Mouse (Mus musculus) heart, postnatal 25 days (tissue): ENCODE measurements around the gene Mkln1. TPM values are rescaled to one million over a fixed set of nuclear protein-coding genes. Genes with fewer than 3 reads are reported as not detected.
A peak's percentile ranks its signal among the peaks of the same experiment; 100 is the strongest.

Source experiments
- DNase-seq: peaks from one replicate; pipeline ENCODE4 v3.0.0; 2022; ENCODE audit warnings: low spot score
- intact Hi-C: fragments of 180-260 bp; cut with DNase I; formaldehyde crosslinking; loops from one replicate; pipeline ENCODE4 v1.15.1; 2025
- total RNA-seq, 2 experiments: library from RNA; stranded (reverse); gene quantifications; 2 replicates each; pipeline ENCODE4 v1.2.3; 2021

The Mkln1 gene
- total RNA-seq = 100 to 1,000 TPM; 164 to 171 TPM

DNA sequence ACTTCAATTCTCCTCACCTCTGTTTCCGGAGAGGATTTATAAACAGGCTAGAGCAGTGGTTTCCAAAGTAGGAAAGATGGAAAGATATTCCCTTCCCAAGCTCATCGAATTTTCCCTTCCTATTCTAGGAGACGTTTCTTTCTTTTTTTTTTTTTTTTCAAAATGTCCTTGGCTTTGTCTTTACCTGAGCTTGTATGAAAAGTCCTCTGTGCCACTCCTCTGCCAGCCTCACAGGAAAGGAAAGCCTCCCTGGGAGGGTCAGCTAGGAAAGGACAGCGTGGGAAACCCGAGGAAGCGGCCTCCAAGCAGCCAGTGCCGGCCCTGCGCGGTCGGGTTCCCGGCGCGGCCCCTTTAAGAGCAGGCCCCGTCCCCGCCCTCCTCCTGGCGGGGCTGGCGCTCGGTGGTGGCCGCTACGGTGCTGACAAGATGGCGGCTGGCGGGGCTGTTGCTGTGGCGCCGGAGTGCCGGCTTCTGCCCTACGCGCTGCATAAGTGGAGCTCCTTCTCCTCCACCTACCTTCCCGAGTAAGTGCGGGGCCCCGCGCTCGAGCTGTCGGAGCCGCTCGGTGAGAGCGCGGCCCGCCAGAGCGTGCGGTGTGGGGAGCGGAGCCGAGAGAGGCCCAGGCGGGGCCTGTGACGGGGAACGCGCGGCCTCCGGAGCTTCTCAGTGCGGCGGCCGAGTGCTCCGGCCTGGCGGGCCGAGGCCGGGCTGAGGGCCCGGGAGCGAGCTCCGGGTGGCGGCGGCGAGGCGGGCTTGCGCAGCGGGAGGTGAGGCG is at the start of gene Mkln1:
Gene Mkln1, plus strand, starts transcription at position 305 of the 775 bp plus-strand sequence.
- peak; percentile 86 for DNase-seq
- intact Hi-C loops = loop anchor here (2.0 to 5.0 kb wide), 2 partner anchors 28 to 181 kb away; no protein-coding TSS in a partner anchor

- peak; percentile 35 for DNase-seq
- intact Hi-C loops = no loop called here
These were observed 41.9 kb upstream of the Mkln1 start for GRCm38 (mm10) chr6:31356444-31357191.

DNA sequence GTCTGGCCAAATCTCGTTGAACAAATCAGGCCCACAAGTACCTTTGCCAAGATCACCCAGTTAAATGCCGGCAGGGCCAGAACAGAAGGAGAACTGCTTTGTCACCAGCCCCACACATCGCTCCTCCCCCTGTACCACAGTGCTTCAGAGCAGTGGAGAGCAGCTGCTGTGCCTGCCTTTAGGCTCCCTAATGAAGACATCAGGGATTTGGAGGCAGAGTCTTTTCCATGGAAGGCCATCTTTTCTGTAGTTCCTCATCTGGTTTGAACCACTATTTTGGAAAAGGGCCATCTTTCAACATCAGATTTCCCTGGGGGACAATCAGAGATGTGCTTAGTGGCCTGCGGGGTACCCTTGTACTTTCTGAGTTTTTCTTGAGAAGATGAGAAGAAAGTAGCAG is 41.2 kb upstream of the Mkln1 start:
- intact Hi-C loops = no loop called here
- peak; percentile 47 for DNase-seq

- intact Hi-C loops = no loop called here
- DNase-seq = no peak
These were observed 35.9 kb upstream of the Mkln1 start for GRCm38 (mm10) chr6:31362617-31363016.

GRCm38 (mm10) chr6:31364399-31364798 is 34.1 kb upstream of the Mkln1 start:
- DNase-seq = no peak
- intact Hi-C loops = no loop called here

DNA sequence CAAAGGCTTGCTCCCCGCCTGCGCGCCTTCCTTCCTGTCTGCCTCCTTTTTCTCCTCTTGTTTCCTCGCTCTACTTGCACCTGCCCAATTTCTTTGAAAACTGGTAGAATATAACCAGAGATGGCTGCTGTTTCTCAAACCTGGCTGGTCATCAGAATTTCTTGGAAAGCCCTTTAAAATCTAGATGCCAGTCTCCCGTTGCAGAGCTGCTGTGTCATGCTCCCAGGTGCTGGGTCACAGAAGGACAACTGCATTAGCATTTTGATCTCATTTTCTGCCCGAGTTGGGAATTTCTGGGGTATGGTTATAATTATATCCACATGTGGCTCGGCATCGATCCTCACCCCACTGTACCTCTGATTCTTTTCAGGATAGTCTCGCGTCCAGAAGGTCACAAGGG is 30.6 kb upstream of the Mkln1 start:
- DNase-seq = no peak
- intact Hi-C loops = no loop called here

DNA sequence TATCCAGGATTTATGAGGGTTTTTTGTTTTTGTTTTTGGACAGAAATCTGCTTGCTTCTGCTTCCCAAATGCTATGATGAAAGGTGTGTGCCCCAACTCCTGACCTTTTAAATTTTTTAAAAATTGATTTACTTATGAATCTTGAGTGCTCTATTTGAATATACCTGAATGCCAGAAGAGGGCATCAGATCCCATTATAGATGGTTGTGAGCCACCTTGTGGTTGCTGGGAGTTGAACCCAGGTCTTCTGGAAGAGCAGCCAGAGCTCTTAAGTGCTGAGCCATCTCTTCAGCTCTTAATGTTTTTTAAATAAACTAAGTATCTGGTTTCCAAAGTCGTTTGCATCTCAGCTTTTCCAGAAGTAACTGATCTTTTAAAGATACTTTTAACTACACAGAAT is 30.0 kb upstream of the Mkln1 start:
- intact Hi-C loops = no loop called here
- DNase-seq = no peak

- DNase-seq = no peak
- intact Hi-C loops = loop anchor here (2.0 kb wide), 1 partner anchor 29 kb away; the partner anchor contains the start of gene Mkln1
These were observed 28.7 kb upstream of the Mkln1 start for GRCm38 (mm10) chr6:31369875-31370274.

GRCm38 (mm10) chr6:31370550-31371061 is 27.9 kb upstream of the Mkln1 start:
- intact Hi-C loops = loop anchor here (2.0 kb wide), 1 partner anchor 28 kb away; the partner anchor contains the start of gene Mkln1
- peak; percentile 48 for DNase-seq

DNA sequence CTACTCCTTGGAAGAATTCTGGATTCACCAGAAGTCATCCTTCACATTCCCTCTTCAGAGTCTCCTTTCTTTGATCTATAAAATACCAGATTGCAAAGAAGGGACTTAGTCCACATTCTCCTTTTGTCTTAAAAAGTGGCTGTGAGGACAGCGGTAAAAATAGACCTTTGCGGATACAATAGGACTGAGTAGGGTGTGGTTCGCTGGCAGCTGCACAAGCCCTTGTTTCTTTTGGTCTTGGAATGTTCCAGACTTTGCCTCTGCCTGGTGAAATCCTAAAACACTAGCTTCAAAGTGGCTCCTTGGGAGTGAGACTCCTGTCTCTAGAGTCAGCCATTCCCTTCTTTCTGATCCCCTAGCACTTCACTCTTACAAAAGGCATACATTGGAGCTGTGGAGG is 27.4 kb upstream of the Mkln1 start:
- intact Hi-C loops = loop anchor here (2.0 kb wide), 1 partner anchor 28 kb away; the partner anchor contains the start of gene Mkln1
- peak; percentile 42 for DNase-seq

- intact Hi-C loops = no loop called here
- DNase-seq = peak; percentile 27
These were observed 25.9 kb upstream of the Mkln1 start for GRCm38 (mm10) chr6:31372620-31373019.

DNA sequence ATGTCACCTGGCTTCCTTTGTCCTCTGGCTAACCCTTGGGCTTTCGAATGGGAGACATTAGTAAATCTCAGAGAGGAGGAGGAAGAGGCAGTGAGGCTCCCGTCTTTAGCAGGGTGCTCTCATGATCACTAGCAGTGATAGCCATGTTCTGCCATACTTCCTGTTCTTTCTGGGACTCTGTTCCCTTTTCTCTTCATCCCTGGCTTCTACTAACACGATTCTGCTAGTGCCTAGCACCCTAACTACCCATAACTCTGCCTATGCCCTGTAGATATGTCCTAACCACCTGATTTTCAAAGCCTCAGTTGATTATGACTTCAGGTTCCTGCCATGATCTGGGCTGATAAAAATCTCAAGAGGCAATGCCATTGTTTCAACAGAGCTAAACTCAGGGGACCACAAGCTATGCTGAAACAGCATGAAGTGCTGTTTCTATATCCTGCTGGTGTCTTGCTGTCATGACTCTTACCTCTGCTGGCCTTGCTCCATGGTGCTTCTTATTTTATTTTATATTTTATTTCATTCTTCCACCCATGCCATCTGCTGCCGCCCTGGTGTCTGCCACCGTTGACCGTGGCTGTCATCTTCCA is 25.4 kb upstream of the Mkln1 start:
- no peak for DNase-seq
- intact Hi-C loops = no loop called here

DNA sequence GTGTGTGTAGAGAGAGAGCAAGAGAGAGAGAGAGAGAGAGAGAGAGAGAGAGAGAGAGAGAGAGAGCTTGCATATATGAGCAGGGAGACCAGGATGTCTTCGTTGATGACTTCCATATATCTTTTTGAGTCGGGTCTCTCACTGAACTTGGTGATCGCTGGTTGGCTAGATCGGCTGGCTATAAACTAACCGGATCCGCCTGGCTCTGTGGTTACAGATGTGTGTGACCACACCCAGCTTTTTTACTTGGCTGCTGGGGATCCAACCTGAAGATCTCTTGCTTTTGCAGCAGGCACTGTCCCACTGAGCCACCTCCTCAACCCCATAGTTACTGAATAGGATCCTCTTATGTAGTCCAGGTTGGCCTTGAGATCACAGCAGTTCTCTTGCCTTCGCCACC is 15.5 kb upstream of the Mkln1 start:
- intact Hi-C loops = loop anchor here (5.0 kb wide), 1 partner anchor 51 kb away; no protein-coding TSS in a partner anchor
- DNase-seq = no peak

DNA sequence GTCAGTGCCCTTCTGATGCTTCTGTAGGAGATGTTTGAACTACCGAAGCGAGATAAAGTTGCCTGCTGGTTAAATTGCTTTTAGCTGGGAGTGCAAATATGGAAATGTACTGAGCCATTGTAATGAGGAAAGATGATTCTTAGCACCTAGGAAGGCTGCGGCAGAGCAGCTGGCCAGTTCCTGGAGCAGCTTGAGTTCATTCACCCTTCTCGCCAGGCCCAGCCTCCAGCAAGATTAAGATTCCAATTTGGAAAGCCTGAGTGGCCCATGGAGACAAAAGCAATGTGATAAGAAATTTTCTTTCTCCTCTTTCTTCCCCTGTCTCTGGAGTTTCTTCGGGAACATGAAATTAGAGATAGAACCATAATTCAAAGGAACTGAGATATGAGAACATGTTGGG is 13.7 kb upstream of the Mkln1 start:
- no peak for DNase-seq
- intact Hi-C loops = loop anchor here (5.0 kb wide), 1 partner anchor 52 kb away; no protein-coding TSS in a partner anchor

GRCm38 (mm10) chr6:31385281-31386145 is 13.0 kb upstream of the Mkln1 start:
- intact Hi-C loops = no loop called here
- no peak for DNase-seq

DNA sequence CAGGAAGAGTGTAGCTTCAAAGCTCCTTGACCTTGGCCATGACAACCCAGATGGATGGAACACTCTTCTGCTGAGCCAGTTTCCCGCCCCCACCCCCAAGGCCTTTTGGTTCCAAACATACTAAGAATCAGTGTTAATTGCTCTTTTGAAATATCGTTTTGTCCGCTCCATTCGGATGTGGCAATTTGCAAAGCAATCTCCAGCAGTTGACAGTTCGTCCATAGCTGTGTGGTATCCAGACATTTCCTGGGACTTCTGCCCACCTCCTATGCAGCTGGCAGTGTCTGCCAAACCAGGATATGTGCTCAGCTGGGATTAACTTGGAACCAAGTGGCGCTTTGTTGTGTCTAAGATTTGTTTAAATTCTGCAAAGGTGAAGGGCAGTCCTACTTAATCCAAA is 8.8 kb upstream of the Mkln1 start:
- no peak for DNase-seq
- intact Hi-C loops = loop anchor here (5.0 kb wide), 1 partner anchor 202 kb away; no protein-coding TSS in a partner anchor

DNA sequence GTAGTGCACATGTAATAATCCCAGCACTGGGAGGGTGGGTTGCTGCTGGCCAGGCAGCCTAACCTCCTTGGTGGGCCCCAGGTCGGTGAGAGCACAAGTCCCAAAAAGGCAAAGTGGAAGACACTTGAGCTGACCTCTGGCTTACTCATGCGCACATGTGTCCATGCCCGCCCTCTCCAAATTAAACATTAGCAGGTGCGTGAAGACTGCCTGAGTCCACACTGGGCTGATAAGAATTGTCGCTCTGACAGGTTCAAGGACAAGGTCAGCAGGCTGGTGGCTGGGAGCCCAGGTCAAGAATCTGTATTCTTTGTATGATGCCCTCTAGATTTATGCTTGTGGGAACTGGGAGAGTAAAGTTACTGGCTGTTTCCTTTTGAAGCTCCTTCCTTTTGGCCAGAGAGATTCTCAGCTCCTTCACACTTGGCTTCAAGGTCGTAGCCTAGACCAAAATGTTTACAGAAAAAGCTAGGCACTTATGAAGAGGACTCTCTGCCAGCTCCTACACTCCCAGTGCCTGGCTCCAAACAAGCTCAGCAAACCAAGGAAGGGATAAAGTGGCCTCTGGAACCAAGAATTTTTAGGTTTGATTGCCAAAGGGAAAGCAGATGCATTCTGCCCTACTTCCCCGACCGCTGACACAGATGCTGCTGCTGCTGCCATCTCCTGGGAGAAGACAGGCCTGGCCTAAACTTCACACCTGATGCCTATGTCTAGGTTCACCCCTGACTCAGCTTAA is 8.1 kb upstream of the Mkln1 start:
- intact Hi-C loops = loop anchor here (5.0 kb wide), 1 partner anchor 203 kb away; no protein-coding TSS in a partner anchor
- no peak for DNase-seq

DNA sequence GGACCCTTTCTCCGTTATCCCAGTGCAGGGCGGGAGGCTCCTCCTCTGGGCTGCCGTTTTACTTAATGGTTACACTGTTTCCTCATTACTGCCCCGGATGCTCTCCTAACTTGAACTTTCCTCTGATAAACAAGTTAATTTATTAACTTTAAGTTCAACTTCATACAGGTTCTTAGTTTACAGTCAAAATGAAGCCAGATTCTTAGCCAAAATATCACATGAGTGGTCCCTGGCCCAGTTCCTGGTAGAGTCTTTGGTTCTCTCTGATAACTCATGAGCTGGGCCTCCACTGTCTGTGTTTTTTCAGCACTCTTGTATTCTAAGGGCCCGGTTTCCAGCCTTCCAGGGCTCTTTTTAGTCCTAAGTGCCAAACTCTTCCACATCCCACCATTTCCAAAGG is 5.7 kb upstream of the Mkln1 start:
- no peak for DNase-seq
- intact Hi-C loops = loop anchor here (5.0 kb wide), 1 partner anchor 206 kb away; no protein-coding TSS in a partner anchor
